In genomic region chr8:122375320-122375719, GRCm38 (mm10) we compare ENCODE assay signal across 12 mouse cellular contexts. TPM values are rescaled to one million over a fixed set of nuclear protein-coding genes. Genes with fewer than 3 reads are reported as not detected.
DNase-seq lines count a peak whose midpoint lies in the region; ATAC-seq and TF ChIP-seq lines count a peak whose summit lies in the region.
"Had no signal": no experiment of that assay in that cellular context is flagged by ENCODE, and none has a peak within 500 bp of the region (broad histone marks: within the 10 kb centered on the region; RNA-seq: fewer than 3 reads in every experiment).

No protein-coding gene starts in this region.

- H3K36me3 ChIP-seq in heart, embryonic 13.5 days: peaks cover 22% of the 10 kb centered on the region
- peaks cover 22% of the 10 kb centered on the region for H3K36me3 ChIP-seq in C2C12 (ENCODE audit: control insufficient read depth, insufficient read depth)
- peaks cover 10% of the 10 kb centered on the region for H3K36me3 ChIP-seq in limb, embryonic 14.5 days (ENCODE audit: control insufficient read depth, insufficient read depth, low read length)

- intact Hi-C loops in heart, postnatal 25 days (cut with DNase I): loop anchor here (5.0 kb wide), 1 partner anchor 57 kb away; the partner anchor contains the start of gene Cyba

- H3K9ac ChIP-seq in heart, embryonic 13.5 days: peak overlapping the region; percentile 74
- no peak overlapping the region for H3K9ac ChIP-seq in limb, embryonic 14.5 days (ENCODE audit: low read depth, low read length, severe bottlenecking)

- 88% methylated on average over 7 of the region's 7 CpGs for WGBS in heart, embryonic 13.5 days
- 90% methylated on average over 7 of the region's 7 CpGs for WGBS in limb, embryonic 14.5 days

- H3K27me3 ChIP-seq in heart, embryonic 13.5 days (replicated peaks): no peaks in the 10 kb centered on the region
- H3K27me3 ChIP-seq in C2C12 (ENCODE audit: control insufficient read depth, insufficient read depth, insufficient read length): no peaks in the 10 kb centered on the region
- H3K27me3 ChIP-seq in limb, embryonic 14.5 days (ENCODE audit: control insufficient read depth, insufficient read depth, low read length): no peaks in the 10 kb centered on the region

- H3K79me2 ChIP-seq in C2C12 (ENCODE audit: control insufficient read depth, insufficient read depth): peaks cover 38% of the 10 kb centered on the region

- no peak overlapping the region for H3K4me3 ChIP-seq in heart, embryonic 13.5 days
- H3K4me3 ChIP-seq in C2C12 (ENCODE audit: insufficient read depth, poor library complexity, severe bottlenecking): peak overlapping the region; percentile 43
- H3K4me3 ChIP-seq in limb, embryonic 14.5 days (replicated peaks; ENCODE audit: low read length): no peak overlapping the region

- no peaks in the 10 kb centered on the region for H3K9me3 ChIP-seq in heart, embryonic 13.5 days
- H3K9me3 ChIP-seq in limb, embryonic 14.5 days (ENCODE audit: control insufficient read depth, low read length): no peaks in the 10 kb centered on the region

- H3K4me2 ChIP-seq in heart, embryonic 13.5 days: peak overlapping the region; percentile 93
- H3K4me2 ChIP-seq in limb, embryonic 14.5 days (replicated peaks; ENCODE audit: low read depth, low read length, severe bottlenecking): peak overlapping the region; percentile 80; the same call in 1 of the 2 replicates

- peaks cover 34% of the 10 kb centered on the region for H3K79me3 ChIP-seq in C2C12 (ENCODE audit: low read depth)

- no peak for TF ChIP-seq POLR2A in limb, embryonic 14.5 days (IDR thresholded peaks at IDR 0.05; ENCODE audit: borderline replicate concordance, extremely low read depth, insufficient read depth, insufficient read length)

- peaks cover 25% of the 10 kb centered on the region for H3K4me1 ChIP-seq in heart, embryonic 13.5 days
- H3K4me1 ChIP-seq in limb, embryonic 14.5 days (ENCODE audit: control insufficient read depth, insufficient read depth, low read length): peaks cover 14% of the 10 kb centered on the region

- no peak overlapping the region for H3K27ac ChIP-seq in heart, embryonic 13.5 days (replicated peaks)
- no peak overlapping the region for H3K27ac ChIP-seq in limb, embryonic 14.5 days (replicated peaks; ENCODE audit: low read depth, low read length)

- TF ChIP-seq CTCF in C2C12 (IDR thresholded peaks at IDR 0.05; ENCODE audit: control insufficient read depth, insufficient read depth, insufficient read length): no peak

- H3ac ChIP-seq in C2C12 (ENCODE audit: control insufficient read depth, insufficient read length, low read depth): no peak overlapping the region

- ATAC-seq in heart, embryonic 13.5 days (ENCODE audit: extremely low read depth, insufficient number of reproducible peaks, low FRiP score, low TSS enrichment): no peak
- ATAC-seq in limb, embryonic 14.5 days (ENCODE audit: low FRiP score, low read depth): no peak
- no peak for ATAC-seq in activated CD4-positive, CD25-positive, alpha-beta regulatory T cell, adult 4 months

- DNase-seq in heart, postnatal 25 days (ENCODE audit: low spot score): no peak
- peak; percentile 27 for DNase-seq in MN1 (ENCODE audit: low spot score)
- DNase-seq in limb, embryonic 14.5 days (ENCODE audit: low spot score): no peak
- no peak for DNase-seq in gastrocnemius, postnatal 25 days
- DNase-seq in embryo, embryonic 11 days: no peak
- DNase-seq: kidney, postnatal 4 days; right cerebral cortex, postnatal 4 days had no signal

TF ChIP-seq in C2C12, 6 proteins besides CTCF, POLR2A, EP300 and RAD21:
- TF ChIP-seq CEBPB (IDR thresholded peaks at IDR 0.05; ENCODE audit: low read depth) (no peak), MAX (IDR thresholded peaks at IDR 0.05) (no peak), USF1 (IDR thresholded peaks at IDR 0.05; ENCODE audit: low read depth) (no peak), MYOD1 (IDR thresholded peaks at IDR 0.05; ENCODE audit: control insufficient read depth, insufficient read length, low read depth) (no peak)

RNA-seq across cellular contexts. Expression of gene Zc3h18, which starts 1.1 kb away (rescaled TPM):
- 30.4 and 31.1 TPM in 2 replicates for polyA plus RNA-seq in heart, embryonic 13.5 days (2015; fragmentation: Nextera tagmentation; extraction: Ambion mirVana)
- total RNA-seq in heart, postnatal 25 days (2021): 10 to 100 TPM; 20.1 to 21.8 TPM
- 43.5 TPM for polyA plus RNA-seq in C2C12 (2012; fragmentation: generic; extraction: Trizol)
- polyA plus RNA-seq in limb, embryonic 14.5 days (2012; rRNA removed): 50.9 and 58.1 TPM in 2 replicates
- 31.3 and 38.5 TPM in 2 replicates for polyA plus RNA-seq in limb, embryonic 14.5 days (2014; fragmentation: Nextera tagmentation; extraction: Ambion mirVana)
- 10 to 100 TPM; 10.9 to 18.2 TPM for polyA plus RNA-seq in activated CD4-positive, CD25-positive, alpha-beta regulatory T cell, adult 4 months (2017; shearing (Covaris generic))
- 10 to 100 TPM; 18.1 to 21.0 TPM for total RNA-seq in gastrocnemius, postnatal 25 days (2021)

RNA-seq across cellular contexts. Expression of gene Trhr2, which starts 14.8 kb away (rescaled TPM):
- polyA plus RNA-seq in heart, embryonic 13.5 days (2015; fragmentation: Nextera tagmentation; extraction: Ambion mirVana): not detected in 2 replicates
- total RNA-seq in heart, postnatal 25 days (2021): not detected
- 0.07 TPM for polyA plus RNA-seq in C2C12 (2012; fragmentation: generic; extraction: Trizol)
- 1.7 and 3.2 TPM in 2 replicates for polyA plus RNA-seq in limb, embryonic 14.5 days (2012; rRNA removed)
- 0.25 TPM in 1 of 2 replicates, not detected in the other for polyA plus RNA-seq in limb, embryonic 14.5 days (2014; fragmentation: Nextera tagmentation; extraction: Ambion mirVana)
- polyA plus RNA-seq in activated CD4-positive, CD25-positive, alpha-beta regulatory T cell, adult 4 months (2017; shearing (Covaris generic)): not detected
- not detected for total RNA-seq in gastrocnemius, postnatal 25 days (2021)
- total RNA-seq: gastrocnemius, adult 8-10 months; megakaryocyte progenitor cell, adult 5-6 weeks had no signal

RNA-seq across cellular contexts. Expression of gene Il17c, which starts 46.5 kb away (rescaled TPM):
- not detected in 2 replicates for polyA plus RNA-seq in heart, embryonic 13.5 days (2015; fragmentation: Nextera tagmentation; extraction: Ambion mirVana)
- not detected for total RNA-seq in heart, postnatal 25 days (2021)
- polyA plus RNA-seq in C2C12 (2012; fragmentation: generic; extraction: Trizol): 0.12 TPM
- 0.49 and 0.92 TPM in 2 replicates for polyA plus RNA-seq in limb, embryonic 14.5 days (2012; rRNA removed)
- polyA plus RNA-seq in limb, embryonic 14.5 days (2014; fragmentation: Nextera tagmentation; extraction: Ambion mirVana): not detected in 2 replicates
- polyA plus RNA-seq in activated CD4-positive, CD25-positive, alpha-beta regulatory T cell, adult 4 months (2017; shearing (Covaris generic)): not detected
- not detected for total RNA-seq in gastrocnemius, postnatal 25 days (2021)
- total RNA-seq: gastrocnemius, adult 8-10 months; megakaryocyte progenitor cell, adult 5-6 weeks had no signal

RNA-seq across cellular contexts. Expression of gene Cyba, which starts 57.4 kb away (rescaled TPM):
- polyA plus RNA-seq in heart, embryonic 13.5 days (2015; fragmentation: Nextera tagmentation; extraction: Ambion mirVana): 170 and 202 TPM in 2 replicates
- total RNA-seq in heart, postnatal 25 days (2021): 10 to 100 TPM; 39.4 to 45.3 TPM
- polyA plus RNA-seq in C2C12 (2012; fragmentation: generic; extraction: Trizol): not detected
- 108 and 131 TPM in 2 replicates for polyA plus RNA-seq in limb, embryonic 14.5 days (2012; rRNA removed)
- 183 and 188 TPM in 2 replicates for polyA plus RNA-seq in limb, embryonic 14.5 days (2014; fragmentation: Nextera tagmentation; extraction: Ambion mirVana)
- polyA plus RNA-seq in activated CD4-positive, CD25-positive, alpha-beta regulatory T cell, adult 4 months (2017; shearing (Covaris generic)): 100 to 1,000 TPM; 750 to 796 TPM
- total RNA-seq in gastrocnemius, postnatal 25 days (2021): 1 to 10 TPM; 7.6 to 8.9 TPM
